Mouse (Mus musculus) embryo, embryonic 11 days (tissue): ENCODE data around the gene Cyp4a12b.
A peak's percentile ranks its signal among the peaks of the same experiment; 100 is the strongest.
"Not testable (repeated sequence)": the region's sequence is repeated elsewhere in the genome, so short reads cannot be mapped to it uniquely, and the experiment has no call there.

Experiments used
- DNase-seq: peaks from one replicate; pipeline ENCODE4 v3.0.0-alpha.2; 2015

The Cyp4a12b gene

GRCm38 (mm10) chr4:115411324-115411723 is at the start of gene Cyp4a12b:
Gene Cyp4a12b, plus strand, starts transcription at chr4:115411624.
- not testable (repeated sequence) for DNase-seq

- not testable (repeated sequence) for DNase-seq
Measured at GRCm38 (mm10) chr4:115365624-115366023, 45.8 kb upstream of the Cyp4a12b start.

GRCm38 (mm10) chr4:115368067-115368466 is 43.4 kb upstream of the Cyp4a12b start:
- peak; percentile 1 for DNase-seq

- not testable (repeated sequence) for DNase-seq
Measured at GRCm38 (mm10) chr4:115396256-115396655, 15.2 kb upstream of the Cyp4a12b start.

GRCm38 (mm10) chr4:115396950-115397349 is 14.5 kb upstream of the Cyp4a12b start:
- DNase-seq: not testable (repeated sequence)

GRCm38 (mm10) chr4:115450577-115451137 is 39.2 kb downstream of the Cyp4a12b start:
- no peak for DNase-seq

- DNase-seq: no peak
Measured at GRCm38 (mm10) chr4:115452304-115452703, 40.9 kb downstream of the Cyp4a12b start, which contains the start of gene Cyp4a30b. Gene Cyp4a30b, plus strand, starts transcription at chr4:115452604.

- DNase-seq: not testable (repeated sequence)
Measured at GRCm38 (mm10) chr4:115473585-115473984, 62.2 kb downstream of the Cyp4a12b start.

- peak; percentile 8 for DNase-seq
Measured at GRCm38 (mm10) chr4:115476051-115476450, 64.6 kb downstream of the Cyp4a12b start.

- no peak for DNase-seq
Measured at GRCm38 (mm10) chr4:115481006-115481652, 69.7 kb downstream of the Cyp4a12b start.
